Mouse (Mus musculus) liver, embryonic 14.5 days (tissue): ENCODE data around the gene Ngfr.
"Not testable (repeated sequence)": the region's sequence is repeated elsewhere in the genome, so short reads cannot be mapped to it uniquely, and the experiment has no call there.

Experiments used
- CTCF ChIP-seq: IDR thresholded peaks from 2 replicates; pipeline ENCODE4 v1.5.1; 2016; ENCODE audit warnings: antibody characterized with exemption, low read depth, control low read depth
- EP300 ChIP-seq: IDR thresholded peaks from 2 replicates; pipeline ENCODE4 v1.6.1; 2016; ENCODE audit warnings: antibody characterized with exemption, low read depth

DNA sequence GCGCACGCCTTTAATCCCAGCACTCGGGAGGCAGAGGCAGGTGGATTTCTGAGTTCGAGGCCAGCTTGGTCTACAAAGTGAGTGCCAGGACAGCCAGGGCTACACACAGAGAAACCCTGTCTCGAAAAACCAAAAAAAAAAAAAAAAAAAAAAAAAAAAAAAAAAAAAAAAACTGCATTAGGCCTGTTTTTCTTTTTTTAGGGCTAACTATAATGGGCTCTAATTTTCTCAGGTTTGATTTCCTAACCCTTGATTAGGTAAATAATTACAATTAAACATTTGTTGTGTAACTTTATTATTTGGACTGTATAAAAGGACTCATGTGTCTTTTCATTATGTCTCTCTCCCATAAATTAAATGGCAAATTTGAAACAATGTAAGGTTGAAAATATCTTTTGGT lies 19.8 kb upstream of the Ngfr start:
- TF ChIP-seq CTCF, EP300: not testable (repeated sequence)
